Mouse (Mus musculus) kidney, embryonic 14.5 days (tissue): ENCODE data around the gene Ccdc171. TPM values are rescaled to one million over a fixed set of nuclear protein-coding genes. Genes with fewer than 3 reads are reported as not detected.

Source experiments
- ATAC-seq: fragments of 200-750 bp; cut with Nextera tagmentation; 2 replicates; pipeline ENCODE4 v1.8.0; 2017; ENCODE audit warnings: moderate number of reproducible peaks, mild to moderate bottlenecking, moderate TSS enrichment, moderate library complexity; ENCODE audit not compliant: low FRiP score, low TSS enrichment
- H3K27ac ChIP-seq: fragments of 300-500 bp; sonication (generic); 2 replicates; pipeline ENCODE4 v1.5.1; 2014; ENCODE audit warnings: low read depth, mild to moderate bottlenecking, low read length, moderate library complexity, mixed read lengths
- H3K27me3 ChIP-seq: fragments of 300-500 bp; sonication (generic); 2 replicates; pipeline ENCODE4 v1.6.1; 2014; ENCODE audit warnings: mild to moderate bottlenecking, low read length; ENCODE audit not compliant: control insufficient read depth, insufficient read depth
- H3K36me3 ChIP-seq: fragments of 300-500 bp; sonication (generic); 2 replicates; pipeline ENCODE4 v1.6.1; 2014; ENCODE audit warnings: low read length, mixed read lengths; ENCODE audit not compliant: control insufficient read depth, insufficient read depth
- H3K4me1 ChIP-seq: fragments of 300-500 bp; sonication (generic); 2 replicates; pipeline ENCODE4 v1.6.1; 2014; ENCODE audit warnings: low read length, mixed read lengths; ENCODE audit not compliant: control insufficient read depth, insufficient read depth
- H3K4me2 ChIP-seq: fragments of 300-500 bp; sonication (generic); replicated peaks from 2 replicates; pipeline ENCODE4 v1.6.1; 2014; ENCODE audit warnings: low read depth, mild to moderate bottlenecking, low read length
- H3K4me3 ChIP-seq: fragments of 300-500 bp; sonication (generic); 2 replicates; pipeline ENCODE4 v1.5.1; 2014; ENCODE audit warnings: mild to moderate bottlenecking, low read length
- H3K9ac ChIP-seq: fragments of 300-500 bp; sonication (generic); 2 replicates; pipeline ENCODE4 v1.6.1; 2014; ENCODE audit warnings: low read depth, mild to moderate bottlenecking, low read length, moderate library complexity
- H3K9me3 ChIP-seq: fragments of 300-500 bp; sonication (generic); 2 replicates; pipeline ENCODE4 v1.6.1; 2016; ENCODE audit warnings: low read length; ENCODE audit not compliant: control insufficient read depth
- WGBS: fragments of 180-500 bp; shearing (Covaris S2); extraction: QIAGEN DNeasy Blood & Tissue Kit; methylation state at CpG from one replicate; pipeline ENCODE4 v1.1.7; 2014; 5-methylcytosine and 5-hydroxymethylcytosine counted together
- polyA plus RNA-seq: library from polyadenylated mRNA; unstranded; fragments of >200 nt; fragmentation: Nextera tagmentation; extraction: Ambion mirVana; gene quantifications from 2 replicates; pipeline ENCODE4 v1.2.1, GENCODE M21; 2014

Ccdc171 gene
- polyA plus RNA-seq, 1 experiment from 2014 or later, result 3.9 TPM

- no peak overlapping the region for H3K4me2 ChIP-seq
- H3K4me3 ChIP-seq, result no peak overlapping the region
- ATAC-seq, result no peak
- H3K36me3 ChIP-seq, result no peaks in the 10 kb centered on the region
- H3K9me3 ChIP-seq, result no peaks in the 10 kb centered on the region
- no peak overlapping the region for H3K9ac ChIP-seq
- H3K27ac ChIP-seq, result no peak overlapping the region
- no peaks in the 10 kb centered on the region for H3K27me3 ChIP-seq
- H3K4me1 ChIP-seq, result no peaks in the 10 kb centered on the region
- 88% methylated on average over 7 of the region's 7 CpGs for WGBS
Observed at GRCm38 (mm10) chr4:83682866-83683265, 157.5 kb downstream of the Ccdc171 start.

- WGBS, result 81% methylated on average over 3 of the region's 3 CpGs
- Histone ChIP-seq H3K9ac (no peak overlapping the region), H3K27me3 (no peaks in the 10 kb centered on the region), H3K36me3 (no peaks in the 10 kb centered on the region), H3K27ac (no peak overlapping the region), H3K4me1 (no peaks in the 10 kb centered on the region), H3K4me2 (no peak overlapping the region), H3K4me3 (no peak overlapping the region), H3K9me3 (no peaks in the 10 kb centered on the region)
- ATAC-seq, result no peak
Observed at GRCm38 (mm10) chr4:83700190-83700589, 174.8 kb downstream of the Ccdc171 start.

- H3K27me3 ChIP-seq, result no peaks in the 10 kb centered on the region
- no peaks in the 10 kb centered on the region for H3K9me3 ChIP-seq
- no peak overlapping the region for H3K9ac ChIP-seq
- H3K4me1 ChIP-seq, result no peaks in the 10 kb centered on the region
- no peak overlapping the region for H3K4me2 ChIP-seq
- no peak for ATAC-seq
- H3K4me3 ChIP-seq, result no peak overlapping the region
- H3K36me3 ChIP-seq, result no peaks in the 10 kb centered on the region
- no peak overlapping the region for H3K27ac ChIP-seq
- WGBS, result 79% methylated on average over 1 of the region's 1 CpGs
Observed at GRCm38 (mm10) chr4:83716996-83717395, 191.7 kb downstream of the Ccdc171 start.

DNA sequence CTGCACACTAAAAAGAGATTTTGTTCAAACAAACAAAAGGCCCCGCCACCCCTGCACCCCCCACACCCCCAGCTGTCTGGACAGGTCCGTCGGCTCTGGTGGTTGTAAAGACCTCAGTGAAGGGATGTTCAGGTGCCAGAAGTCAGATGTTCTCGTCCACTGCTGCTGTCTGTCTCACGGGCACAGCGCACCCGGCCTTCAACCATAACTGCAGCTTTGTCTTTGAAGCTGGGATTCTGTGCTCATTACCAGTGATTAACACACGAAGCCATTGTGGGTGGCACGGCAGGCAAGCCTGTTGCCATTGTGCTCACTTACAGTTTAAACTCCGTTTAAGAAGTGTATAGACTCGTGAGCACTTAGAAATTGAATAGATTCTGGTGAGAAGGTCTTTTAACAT lies 194.5 kb downstream of the Ccdc171 start:
- WGBS, result 56% methylated on average over 11 of the region's 11 CpGs
- no peaks in the 10 kb centered on the region for H3K36me3 ChIP-seq
- H3K4me2 ChIP-seq, result no peak overlapping the region
- H3K27ac ChIP-seq, result no peak overlapping the region
- H3K4me1 ChIP-seq, result no peaks in the 10 kb centered on the region
- no peak overlapping the region for H3K9ac ChIP-seq
- ATAC-seq, result no peak
- no peak overlapping the region for H3K4me3 ChIP-seq
- no peaks in the 10 kb centered on the region for H3K27me3 ChIP-seq
- no peaks in the 10 kb centered on the region for H3K9me3 ChIP-seq

DNA sequence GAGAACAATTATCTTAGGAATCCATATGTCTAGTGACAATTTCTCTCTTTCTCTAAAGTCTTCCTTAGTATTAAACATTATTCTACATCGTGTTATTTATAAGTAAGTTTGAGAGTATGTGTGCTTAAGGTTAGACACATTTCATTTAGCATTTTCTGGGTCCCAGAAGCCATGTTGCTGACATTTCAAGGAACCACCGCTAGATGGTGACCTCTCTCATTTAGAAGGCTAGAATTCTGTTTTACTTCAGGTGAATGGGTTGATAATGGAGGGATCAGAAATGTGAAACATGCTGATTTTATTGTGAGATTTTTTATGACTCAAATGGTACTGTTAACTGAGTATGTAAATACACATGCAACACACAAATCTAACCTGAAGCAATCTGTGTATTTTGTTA lies 199.8 kb downstream of the Ccdc171 start:
- no peak for ATAC-seq
- no peak overlapping the region for H3K4me3 ChIP-seq
- whole genome bisulfite sequencing, result 11% methylated on average over 2 of the region's 2 CpGs

GRCm38 (mm10) chr4:83739137-83739890 lies 214.0 kb downstream of the Ccdc171 start:
- no peak for ATAC-seq
- H3K27me3 ChIP-seq, result no peaks in the 10 kb centered on the region
- H3K4me3 ChIP-seq, result no peak overlapping the region
- no peak overlapping the region for H3K4me2 ChIP-seq
- H3K9me3 ChIP-seq, result no peaks in the 10 kb centered on the region
- H3K27ac ChIP-seq, result no peak overlapping the region
- 85% methylated on average over 9 of the region's 9 CpGs for WGBS
- H3K9ac ChIP-seq, result no peak overlapping the region
- H3K36me3 ChIP-seq, result no peaks in the 10 kb centered on the region
- H3K4me1 ChIP-seq, result no peaks in the 10 kb centered on the region

More for the DNA sequence above, 199.8 kb downstream of the Ccdc171 start:
- Histone ChIP-seq H3K27ac (no peak overlapping the region), H3K9ac (no peak overlapping the region), H3K36me3 (no peaks in the 10 kb centered on the region), H3K4me1 (no peaks in the 10 kb centered on the region), H3K9me3 (no peaks in the 10 kb centered on the region), H3K4me2 (no peak overlapping the region), H3K27me3 (no peaks in the 10 kb centered on the region)

- H3K27ac ChIP-seq, result no peak overlapping the region
- H3K9ac ChIP-seq, result no peak overlapping the region
- H3K36me3 ChIP-seq, result no peaks in the 10 kb centered on the region
- H3K4me1 ChIP-seq, result no peaks in the 10 kb centered on the region
- no peak overlapping the region for H3K4me3 ChIP-seq
- no peaks in the 10 kb centered on the region for H3K9me3 ChIP-seq
- ATAC-seq, result no peak
- WGBS, result 64% methylated on average over 4 of the region's 4 CpGs
- H3K4me2 ChIP-seq, result no peak overlapping the region
- H3K27me3 ChIP-seq, result no peaks in the 10 kb centered on the region
Observed at GRCm38 (mm10) chr4:83739891-83740277, 214.5 kb downstream of the Ccdc171 start.

DNA sequence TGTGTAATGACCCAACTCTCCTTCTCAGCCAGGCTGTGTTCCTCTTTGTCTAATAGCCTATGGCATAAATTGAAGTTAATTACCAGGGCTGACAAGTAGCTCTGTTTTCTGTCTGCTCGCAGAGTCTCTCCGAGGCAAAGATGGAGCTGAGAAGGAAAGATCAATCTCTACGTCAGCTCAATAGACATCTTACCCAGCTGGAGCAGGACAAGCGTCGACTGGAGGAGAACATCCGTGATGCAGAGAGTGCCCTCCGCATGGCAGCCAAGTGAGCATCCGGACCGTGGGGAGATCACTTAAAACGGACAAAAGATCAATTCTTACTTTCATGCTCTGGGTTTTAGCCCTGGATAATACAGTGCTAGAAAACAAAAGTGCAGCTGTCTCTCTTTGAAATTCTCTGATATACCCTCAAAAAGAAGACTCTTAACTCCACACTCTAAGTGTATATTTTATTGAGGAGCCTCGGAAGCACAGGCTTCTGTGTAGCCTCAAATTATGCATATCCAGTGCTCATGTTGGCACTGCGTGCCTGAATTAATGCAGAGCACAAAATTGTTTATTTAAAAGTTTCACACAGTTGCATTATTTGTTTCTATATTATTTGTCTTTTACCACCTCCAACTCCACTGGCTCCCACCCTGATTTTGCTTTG lies 217.6 kb downstream of the Ccdc171 start:
- Histone ChIP-seq H3K9ac (no peak overlapping the region), H3K27me3 (no peaks in the 10 kb centered on the region), H3K27ac (no peak overlapping the region), H3K4me1 (no peaks in the 10 kb centered on the region), H3K4me2 (no peak overlapping the region; the same call in 1 of the 2 replicates), H3K4me3 (no peak overlapping the region), H3K36me3 (no peaks in the 10 kb centered on the region), H3K9me3 (no peaks in the 10 kb centered on the region)
- WGBS, result 38% methylated on average over 12 of the region's 12 CpGs
- ATAC-seq, result no peak

DNA sequence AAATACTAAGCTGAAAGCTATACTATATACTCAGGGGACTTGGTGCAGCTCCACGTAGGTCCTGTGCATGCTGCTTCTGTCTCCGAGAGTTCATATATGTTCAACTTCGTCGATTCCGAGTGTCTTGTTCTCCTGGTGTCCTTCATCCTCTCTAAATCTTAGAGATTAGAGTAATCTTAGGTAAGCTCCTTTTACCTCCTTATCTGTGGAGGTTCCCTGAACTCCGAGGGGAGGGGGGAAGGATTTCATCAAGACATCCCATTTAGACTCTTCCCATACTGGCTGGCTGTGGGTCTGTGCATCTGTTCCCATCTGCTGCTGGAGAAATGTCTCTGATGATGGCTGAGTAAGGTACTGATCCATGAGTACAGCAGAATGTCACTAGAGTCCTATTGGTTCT lies 249.8 kb downstream of the Ccdc171 start:
- Histone ChIP-seq H3K27me3 (no peaks in the 10 kb centered on the region), H3K9me3 (0 out of 2 replicates have a peak, but pooled peaks cover 3% of the 10 kb centered on the region), H3K27ac (no peak overlapping the region), H3K9ac (no peak overlapping the region), H3K4me2 (no peak overlapping the region), H3K36me3 (no peaks in the 10 kb centered on the region), H3K4me1 (no peaks in the 10 kb centered on the region), H3K4me3 (no peak overlapping the region)
- ATAC-seq, result no peak
- 93% methylated on average over 6 of the region's 6 CpGs for WGBS
